Mouse (Mus musculus) cortical plate, adult 2 months (tissue): Measurements from ENCODE around the gene Rdh7.

Experiments used
- CTCF ChIP-seq: fragments of 200-500 bp; IDR thresholded peaks from 2 replicates; pipeline ENCODE4 v1.5.1; 2011; ENCODE audit warnings: mild to moderate bottlenecking, control low read depth, low read length; ENCODE audit not compliant: insufficient read depth; ENCODE audit errors: extremely low read depth
- POLR2A ChIP-seq: fragments of 200-500 bp; IDR thresholded peaks from 2 replicates; pipeline ENCODE4 v1.6.1; 2011; ENCODE audit warnings: mild to moderate bottlenecking, low read length, control low read depth; ENCODE audit not compliant: insufficient read depth; ENCODE audit errors: extremely low read depth

DNA sequence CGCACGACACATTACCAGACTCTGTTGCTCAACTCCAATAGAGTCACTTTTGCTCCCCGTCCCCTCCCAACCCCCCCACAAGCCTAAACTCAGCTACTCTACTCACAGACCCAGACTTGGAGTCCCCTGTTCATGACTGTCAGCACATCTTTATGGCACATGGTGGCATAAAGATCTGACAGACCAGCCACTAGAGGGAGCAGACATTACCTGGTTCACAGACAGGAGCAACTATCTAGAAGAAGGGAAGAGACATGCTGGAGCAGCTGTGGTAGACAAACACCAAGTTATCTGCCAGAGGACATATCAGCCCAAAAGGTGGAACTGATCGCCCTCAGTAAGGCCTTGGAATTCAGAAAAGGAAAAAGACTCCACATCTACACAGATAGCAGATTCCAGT, 16.1 kb downstream of the Rdh7 start:
- TF ChIP-seq CTCF (peak; percentile 45), POLR2A (no peak)
